Mouse (Mus musculus): Measurements from ENCODE around the gene Pigs. TPM values are rescaled to one million over a fixed set of nuclear protein-coding genes. Genes with fewer than 3 reads are reported as not detected.

Pigs gene
- total and polyA plus RNA-seq, 2 experiments from 2014 or later, result 31.2 to 39.7 TPM

DNA sequence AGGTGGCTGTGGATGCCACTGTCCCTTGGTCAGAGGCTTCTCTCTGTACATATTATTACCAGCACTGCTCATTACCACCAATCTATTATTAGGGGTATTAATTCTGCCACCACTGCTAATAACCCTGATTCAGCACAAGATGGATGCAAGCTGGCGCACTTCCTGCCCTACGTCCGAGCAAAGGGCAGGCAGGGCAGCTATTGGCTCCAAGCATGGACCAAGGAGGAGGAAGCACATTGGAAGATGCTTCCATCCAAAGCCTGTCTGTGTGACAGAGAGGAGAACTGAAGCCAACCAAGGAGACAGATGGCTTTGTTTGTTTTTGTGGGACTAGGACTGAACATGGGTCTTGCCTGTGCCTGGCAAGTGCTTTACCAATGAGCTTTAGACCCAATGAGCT, 52.8 kb downstream of the Pigs start:
- no peak overlapping the region for H3K9ac ChIP-seq (replicated peaks; ENCODE audit: low read depth, low read length)
- H3K27ac ChIP-seq (ENCODE audit: low read depth), result no peak overlapping the region
- DNase-seq (ENCODE audit: low spot score) (no peak), ATAC-seq (ENCODE audit: insufficient read depth, low read depth) (no peak)
- 78% methylated on average over 3 of the region's 3 CpGs for WGBS
- no peak overlapping the region for H3K4me2 ChIP-seq (ENCODE audit: low read depth, low read length)
- TF ChIP-seq EP300 (IDR thresholded peaks at IDR 0.05; ENCODE audit: low read depth) (no peak), CTCF (IDR thresholded peaks at IDR 0.05; ENCODE audit: low read depth) (no peak)
- no peak overlapping the region for H3K4me3 ChIP-seq (ENCODE audit: low read depth, low read length)
- H3K4me1 ChIP-seq (ENCODE audit: control insufficient read depth, insufficient read depth), result no peaks in the 10 kb centered on the region
- no peaks in the 10 kb centered on the region for H3K9me3 ChIP-seq (replicated peaks; ENCODE audit: control insufficient read depth, low read length)
- 0 out of 2 replicates have a peak, but pooled peaks cover 3% of the 10 kb centered on the region for H3K27me3 ChIP-seq (ENCODE audit: control insufficient read depth, insufficient read depth, low read length)
- H3K36me3 ChIP-seq (replicated peaks; ENCODE audit: control insufficient read depth, insufficient read depth, low read length), result no peaks in the 10 kb centered on the region

DNA sequence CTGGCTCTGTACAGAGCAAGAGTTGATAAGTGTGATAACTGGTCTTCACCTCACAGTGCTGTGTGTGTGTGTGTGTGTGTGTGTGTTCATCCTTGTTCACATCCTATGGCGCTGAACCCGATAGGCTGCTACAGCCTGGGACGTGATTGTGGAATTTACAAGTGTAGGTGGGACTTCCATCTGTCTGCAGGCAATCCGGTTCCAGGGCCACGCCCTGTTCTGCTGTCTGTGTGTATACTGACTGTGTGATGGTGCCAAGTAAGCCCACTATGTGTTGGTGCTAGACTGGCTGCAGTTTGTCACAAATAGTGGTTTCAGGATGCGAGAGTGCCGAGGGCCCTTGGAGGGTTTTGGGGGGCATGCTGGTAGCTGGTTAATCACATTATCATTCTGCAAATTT, 54.1 kb downstream of the Pigs start:
- WGBS, result 74% methylated on average over 7 of the region's 7 CpGs
- no peak overlapping the region for H3K9ac ChIP-seq (replicated peaks; ENCODE audit: low read depth, low read length)
- no peaks in the 10 kb centered on the region for H3K9me3 ChIP-seq (replicated peaks; ENCODE audit: control insufficient read depth, low read length)
- H3K36me3 ChIP-seq (replicated peaks; ENCODE audit: control insufficient read depth, insufficient read depth, low read length), result no peaks in the 10 kb centered on the region
- no peak overlapping the region for H3K4me3 ChIP-seq (ENCODE audit: low read depth, low read length)
- no peak overlapping the region for H3K4me2 ChIP-seq (ENCODE audit: low read depth, low read length)
- TF ChIP-seq CTCF (IDR thresholded peaks at IDR 0.05; ENCODE audit: low read depth) (no peak), EP300 (IDR thresholded peaks at IDR 0.05; ENCODE audit: low read depth) (no peak)
- DNase-seq (ENCODE audit: low spot score) (no peak), ATAC-seq (ENCODE audit: insufficient read depth, low read depth) (no peak)
- H3K27me3 ChIP-seq (ENCODE audit: control insufficient read depth, insufficient read depth, low read length), result 0 out of 2 replicates have a peak, but pooled peaks cover 3% of the 10 kb centered on the region
- no peak overlapping the region for H3K27ac ChIP-seq (ENCODE audit: low read depth)
- no peaks in the 10 kb centered on the region for H3K4me1 ChIP-seq (ENCODE audit: control insufficient read depth, insufficient read depth)

DNA sequence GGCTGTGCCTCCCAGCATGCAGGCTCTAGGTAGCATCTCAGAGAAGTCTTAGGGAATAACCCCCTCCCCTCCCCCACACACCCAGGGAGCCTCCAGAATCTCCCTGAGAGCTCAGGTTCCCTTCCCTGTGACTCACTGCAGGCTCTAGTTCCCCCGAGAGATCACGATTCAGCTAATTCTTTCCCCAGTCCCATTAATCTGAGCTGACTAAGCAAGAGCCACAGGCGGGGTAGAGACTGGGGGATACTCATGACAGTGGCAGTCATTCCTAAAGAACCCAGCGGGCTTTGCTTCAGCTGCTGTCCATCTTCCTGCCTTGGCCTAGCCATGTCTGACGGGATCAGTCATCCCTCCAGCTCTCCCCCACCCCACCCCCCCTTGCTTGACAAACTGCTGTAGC, 54.5 kb downstream of the Pigs start:
- 0 out of 2 replicates have a peak, but pooled peaks cover 3% of the 10 kb centered on the region for H3K27me3 ChIP-seq (ENCODE audit: control insufficient read depth, insufficient read depth, low read length)
- 35% methylated on average over 5 of the region's 5 CpGs for WGBS
- DNase-seq (ENCODE audit: low spot score), result no peak

DNA sequence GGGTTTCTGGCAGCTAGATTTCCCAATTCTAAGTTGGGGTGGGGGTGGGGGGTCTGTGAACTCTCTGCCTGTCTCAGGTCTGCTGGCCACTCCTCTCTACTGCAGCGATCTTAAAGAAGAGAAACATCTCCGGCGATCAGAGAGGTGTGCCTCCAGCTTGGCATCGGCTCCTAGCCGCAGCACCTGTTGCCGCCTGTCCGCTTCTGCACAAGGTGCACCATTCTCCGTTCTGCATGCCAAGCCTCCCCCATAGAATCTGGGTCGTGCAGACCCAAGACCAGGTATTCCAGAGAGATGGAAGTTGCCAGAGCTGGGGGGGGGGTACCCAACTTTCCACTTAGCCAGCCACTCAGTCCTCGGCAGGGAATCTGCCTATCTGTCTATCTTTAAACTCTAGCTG, 57.6 kb downstream of the Pigs start:
- DNase-seq (ENCODE audit: low spot score) (no peak), ATAC-seq (ENCODE audit: insufficient read depth, low read depth) (no peak)
- H3K4me1 ChIP-seq (ENCODE audit: control insufficient read depth, insufficient read depth), result no peaks in the 10 kb centered on the region
- H3K9me3 ChIP-seq (replicated peaks; ENCODE audit: control insufficient read depth, low read length), result no peaks in the 10 kb centered on the region
- H3K27me3 ChIP-seq (ENCODE audit: control insufficient read depth, insufficient read depth, low read length), result 0 out of 2 replicates have a peak, but pooled peaks cover 3% of the 10 kb centered on the region
- no peak overlapping the region for H3K27ac ChIP-seq (ENCODE audit: low read depth)
- WGBS, result 78% methylated on average over 10 of the region's 10 CpGs
- no peak for TF ChIP-seq EP300 (IDR thresholded peaks at IDR 0.05; ENCODE audit: low read depth)
- TF ChIP-seq CTCF (IDR thresholded peaks at IDR 0.05; ENCODE audit: low read depth), result no peak
- H3K36me3 ChIP-seq (replicated peaks; ENCODE audit: control insufficient read depth, insufficient read depth, low read length), result no peaks in the 10 kb centered on the region
- H3K9ac ChIP-seq (replicated peaks; ENCODE audit: low read depth, low read length), result no peak overlapping the region
- H3K4me3 ChIP-seq (ENCODE audit: low read depth, low read length), result no peak overlapping the region
- H3K4me2 ChIP-seq (ENCODE audit: low read depth, low read length), result no peak overlapping the region

More for the DNA sequence above, 54.5 kb downstream of the Pigs start:
- no peak for TF ChIP-seq CTCF (IDR thresholded peaks at IDR 0.05; ENCODE audit: low read depth)
- TF ChIP-seq EP300 (IDR thresholded peaks at IDR 0.05; ENCODE audit: low read depth), result no peak
- no peak overlapping the region for H3K27ac ChIP-seq (ENCODE audit: low read depth)
- H3K36me3 ChIP-seq (replicated peaks; ENCODE audit: control insufficient read depth, insufficient read depth, low read length), result no peaks in the 10 kb centered on the region
- H3K9ac ChIP-seq (replicated peaks; ENCODE audit: low read depth, low read length), result no peak overlapping the region
- H3K4me1 ChIP-seq (ENCODE audit: control insufficient read depth, insufficient read depth), result no peaks in the 10 kb centered on the region
- no peak for ATAC-seq (ENCODE audit: insufficient read depth, low read depth)
- H3K9me3 ChIP-seq (replicated peaks; ENCODE audit: control insufficient read depth, low read length), result no peaks in the 10 kb centered on the region
- H3K4me3 ChIP-seq (ENCODE audit: low read depth, low read length), result no peak overlapping the region
- H3K4me2 ChIP-seq (ENCODE audit: low read depth, low read length), result no peak overlapping the region

DNA sequence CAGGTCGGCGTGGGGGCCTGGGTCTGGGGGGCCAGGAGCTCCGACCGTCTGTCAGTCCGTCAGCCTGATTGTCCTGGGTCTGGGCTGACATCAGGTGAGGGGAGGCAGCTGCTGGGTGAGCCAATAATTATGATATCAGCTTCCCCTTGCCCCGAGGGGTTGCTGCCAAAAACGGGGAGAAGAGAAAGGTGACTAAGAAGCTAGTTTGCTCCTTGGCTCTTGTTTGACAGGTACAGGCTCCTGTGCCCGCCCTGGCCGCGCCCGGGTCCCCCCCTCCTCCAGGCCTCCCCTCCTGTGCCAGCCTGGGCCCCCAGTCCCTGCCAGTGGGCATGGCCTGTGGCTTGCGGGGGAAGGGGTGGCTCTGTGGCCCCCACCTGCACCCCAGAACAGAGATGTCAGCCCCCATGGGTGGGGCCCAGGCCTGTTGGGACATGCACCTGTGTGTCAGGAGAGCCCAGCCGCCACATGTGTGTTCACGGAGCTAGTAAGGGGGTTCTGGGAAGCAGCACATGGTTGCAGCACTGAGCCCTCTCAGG, 58.4 kb downstream of the Pigs start, which contains the start of gene Foxn1:
TSS of gene Foxn1 (minus strand) at position 51 of the 536 bp plus-strand sequence.
- WGBS, result 68% methylated on average over 14 of the region's 14 CpGs
- no peak for ATAC-seq (ENCODE audit: insufficient read depth, low read depth)
- no peak for DNase-seq (ENCODE audit: low spot score)
- H3K4me3 ChIP-seq (ENCODE audit: low read depth, low read length), result no peak within 1 kb of the TSS
- no peaks in the 10 kb centered on the region for H3K36me3 ChIP-seq (replicated peaks; ENCODE audit: control insufficient read depth, insufficient read depth, low read length)
- H3K27me3 ChIP-seq (ENCODE audit: control insufficient read depth, insufficient read depth, low read length), result 0 out of 2 replicates have a peak, but pooled peaks cover 3% of the 10 kb centered on the region
- H3K4me1 ChIP-seq (ENCODE audit: control insufficient read depth, insufficient read depth), result no peaks in the 10 kb centered on the region
- no peak within 1 kb of the TSS for H3K4me2 ChIP-seq (ENCODE audit: low read depth, low read length)
- TF ChIP-seq CTCF (IDR thresholded peaks at IDR 0.05; ENCODE audit: low read depth), result no peak
- no peak for TF ChIP-seq EP300 (IDR thresholded peaks at IDR 0.05; ENCODE audit: low read depth)
- H3K27ac ChIP-seq (ENCODE audit: low read depth), result no peak within 1 kb of the TSS
- H3K9me3 ChIP-seq (replicated peaks; ENCODE audit: control insufficient read depth, low read length), result no peaks in the 10 kb centered on the region
- H3K9ac ChIP-seq (replicated peaks; ENCODE audit: low read depth, low read length), result no peak within 1 kb of the TSS

Other genes starting within 250 kb of the Pigs start
- 33.5 and 40.8 TPM in 2 replicates for gene Eral1, start 248.0 kb upstream of the Pigs start, total RNA-seq (2014; rRNA removed; ENCODE audit: low replicate concordance)
- gene Eral1, start 248.0 kb upstream of the Pigs start, polyA plus RNA-seq (2015; fragmentation: Nextera tagmentation; extraction: Ambion mirVana), result 19.7 TPM in 2 replicates
- 10.8 and 24.6 TPM in 2 replicates for gene Fam222b, start 233.8 kb upstream of the Pigs start, total RNA-seq (2014; rRNA removed; ENCODE audit: low replicate concordance)
- 11.1 TPM in 2 replicates for gene Fam222b, start 233.8 kb upstream of the Pigs start, polyA plus RNA-seq (2015; fragmentation: Nextera tagmentation; extraction: Ambion mirVana)
- gene Traf4, start 162.8 kb upstream of the Pigs start, total RNA-seq (2014; rRNA removed; ENCODE audit: low replicate concordance), result 25.1 and 42.6 TPM in 2 replicates
- gene Traf4, start 162.8 kb upstream of the Pigs start, polyA plus RNA-seq (2015; fragmentation: Nextera tagmentation; extraction: Ambion mirVana), result 21.2 and 22.9 TPM in 2 replicates
- 24.6 and 27.2 TPM in 2 replicates for gene Nek8, start 151.7 kb upstream of the Pigs start, total RNA-seq (2014; rRNA removed; ENCODE audit: low replicate concordance)
- 8.1 and 9.1 TPM in 2 replicates for gene Nek8, start 151.7 kb upstream of the Pigs start, polyA plus RNA-seq (2015; fragmentation: Nextera tagmentation; extraction: Ambion mirVana)
- gene Tlcd1, start 151.7 kb upstream of the Pigs start, total RNA-seq (2014; rRNA removed; ENCODE audit: low replicate concordance), result 19.9 and 24.1 TPM in 2 replicates
- 15.1 and 16.8 TPM in 2 replicates for gene Tlcd1, start 151.7 kb upstream of the Pigs start, polyA plus RNA-seq (2015; fragmentation: Nextera tagmentation; extraction: Ambion mirVana)
- 473 and 508 TPM in 2 replicates for gene Rpl23a, start 144.8 kb upstream of the Pigs start, total RNA-seq (2014; rRNA removed; ENCODE audit: low replicate concordance)
- 719 and 776 TPM in 2 replicates for gene Rpl23a, start 144.8 kb upstream of the Pigs start, polyA plus RNA-seq (2015; fragmentation: Nextera tagmentation; extraction: Ambion mirVana)
- gene Rab34, start 140.0 kb upstream of the Pigs start, total RNA-seq (2014; rRNA removed; ENCODE audit: low replicate concordance), result 55.1 and 57.5 TPM in 2 replicates
- 37.1 and 39.7 TPM in 2 replicates for gene Rab34, start 140.0 kb upstream of the Pigs start, polyA plus RNA-seq (2015; fragmentation: Nextera tagmentation; extraction: Ambion mirVana)
- not detected in 2 replicates for gene Proca1, start 135.0 kb upstream of the Pigs start, total RNA-seq (2014; rRNA removed; ENCODE audit: low replicate concordance)
- 2.1 and 3.2 TPM in 2 replicates for gene Proca1, start 135.0 kb upstream of the Pigs start, polyA plus RNA-seq (2015; fragmentation: Nextera tagmentation; extraction: Ambion mirVana)
- 62.5 and 101 TPM in 2 replicates for gene Sdf2, start 82.7 kb upstream of the Pigs start, total RNA-seq (2014; rRNA removed; ENCODE audit: low replicate concordance)
- 58.9 and 64.3 TPM in 2 replicates for gene Sdf2, start 82.7 kb upstream of the Pigs start, polyA plus RNA-seq (2015; fragmentation: Nextera tagmentation; extraction: Ambion mirVana)
- gene Supt6, start 82.4 kb upstream of the Pigs start, total RNA-seq (2014; rRNA removed; ENCODE audit: low replicate concordance), result 12.1 and 17.0 TPM in 2 replicates
- gene Supt6, start 82.4 kb upstream of the Pigs start, polyA plus RNA-seq (2015; fragmentation: Nextera tagmentation; extraction: Ambion mirVana), result 6.9 and 7.6 TPM in 2 replicates
- 105 and 108 TPM in 2 replicates for gene 2610507B11Rik, start 66.7 kb upstream of the Pigs start, total RNA-seq (2014; rRNA removed; ENCODE audit: low replicate concordance)
- 86.4 and 91.2 TPM in 2 replicates for gene 2610507B11Rik, start 66.7 kb upstream of the Pigs start, polyA plus RNA-seq (2015; fragmentation: Nextera tagmentation; extraction: Ambion mirVana)
- 0.19 TPM in 1 of 2 replicates, not detected in the other for gene BC030499, start 37.6 kb upstream of the Pigs start, total RNA-seq (2014; rRNA removed; ENCODE audit: low replicate concordance)
- 0.18 and 0.22 TPM in 2 replicates for gene BC030499, start 37.6 kb upstream of the Pigs start, polyA plus RNA-seq (2015; fragmentation: Nextera tagmentation; extraction: Ambion mirVana)
- 16.8 and 23.4 TPM in 2 replicates for gene Spag5, start 26.9 kb upstream of the Pigs start, total RNA-seq (2014; rRNA removed; ENCODE audit: low replicate concordance)
- gene Spag5, start 26.9 kb upstream of the Pigs start, polyA plus RNA-seq (2015; fragmentation: Nextera tagmentation; extraction: Ambion mirVana), result 5.5 and 6.8 TPM in 2 replicates
- gene Aldoc, start 5.4 kb upstream of the Pigs start, total RNA-seq (2014; rRNA removed; ENCODE audit: low replicate concordance), result 32.5 and 50.7 TPM in 2 replicates
- 15.1 and 15.2 TPM in 2 replicates for gene Aldoc, start 5.4 kb upstream of the Pigs start, polyA plus RNA-seq (2015; fragmentation: Nextera tagmentation; extraction: Ambion mirVana)
- gene Unc119, start 15.1 kb downstream of the Pigs start, total RNA-seq (2014; rRNA removed; ENCODE audit: low replicate concordance), result 52.9 and 57.3 TPM in 2 replicates
- 20.9 and 24.8 TPM in 2 replicates for gene Unc119, start 15.1 kb downstream of the Pigs start, polyA plus RNA-seq (2015; fragmentation: Nextera tagmentation; extraction: Ambion mirVana)
- gene Foxn1, start 58.1 kb downstream of the Pigs start, total RNA-seq (2014; rRNA removed; ENCODE audit: low replicate concordance), result not detected in 2 replicates
- gene Foxn1, start 58.1 kb downstream of the Pigs start, polyA plus RNA-seq (2015; fragmentation: Nextera tagmentation; extraction: Ambion mirVana), result not detected in 2 replicates
- 0.54 TPM in 1 of 2 replicates, not detected in the other for gene Slc13a2, start 93.8 kb downstream of the Pigs start, total RNA-seq (2014; rRNA removed; ENCODE audit: low replicate concordance)
- gene Slc13a2, start 93.8 kb downstream of the Pigs start, polyA plus RNA-seq (2015; fragmentation: Nextera tagmentation; extraction: Ambion mirVana), result 0.10 TPM in 1 of 2 replicates, not detected in the other
- gene Slc46a1, start 137.3 kb downstream of the Pigs start, total RNA-seq (2014; rRNA removed; ENCODE audit: low replicate concordance), result 3.7 and 8.4 TPM in 2 replicates
- 4.5 TPM in 2 replicates for gene Slc46a1, start 137.3 kb downstream of the Pigs start, polyA plus RNA-seq (2015; fragmentation: Nextera tagmentation; extraction: Ambion mirVana)
- gene Sarm1, start 169.3 kb downstream of the Pigs start, total RNA-seq (2014; rRNA removed; ENCODE audit: low replicate concordance), result not detected in 2 replicates
- gene Sarm1, start 169.3 kb downstream of the Pigs start, polyA plus RNA-seq (2015; fragmentation: Nextera tagmentation; extraction: Ambion mirVana), result not detected in 2 replicates
- gene Vtn, start 170.7 kb downstream of the Pigs start, total RNA-seq (2014; rRNA removed; ENCODE audit: low replicate concordance), result 0.73 and 2.3 TPM in 2 replicates
- gene Vtn, start 170.7 kb downstream of the Pigs start, polyA plus RNA-seq (2015; fragmentation: Nextera tagmentation; extraction: Ambion mirVana), result 2.7 and 4.0 TPM in 2 replicates
- gene Sebox, start 175.0 kb downstream of the Pigs start, total RNA-seq (2014; rRNA removed; ENCODE audit: low replicate concordance), result not detected in 2 replicates
- gene Sebox, start 175.0 kb downstream of the Pigs start, polyA plus RNA-seq (2015; fragmentation: Nextera tagmentation; extraction: Ambion mirVana), result not detected in 2 replicates
- 13.1 and 29.9 TPM in 2 replicates for gene Tmem199, start 183.8 kb downstream of the Pigs start, total RNA-seq (2014; rRNA removed; ENCODE audit: low replicate concordance)
- gene Tmem199, start 183.8 kb downstream of the Pigs start, polyA plus RNA-seq (2015; fragmentation: Nextera tagmentation; extraction: Ambion mirVana), result 35.0 and 36.4 TPM in 2 replicates
- 225 and 247 TPM in 2 replicates for gene Poldip2, start 183.8 kb downstream of the Pigs start, total RNA-seq (2014; rRNA removed; ENCODE audit: low replicate concordance)
- gene Poldip2, start 183.8 kb downstream of the Pigs start, polyA plus RNA-seq (2015; fragmentation: Nextera tagmentation; extraction: Ambion mirVana), result 209 and 214 TPM in 2 replicates
- 49.7 and 52.1 TPM in 2 replicates for gene Tnfaip1, start 207.9 kb downstream of the Pigs start, total RNA-seq (2014; rRNA removed; ENCODE audit: low replicate concordance)
- 48.7 and 50.0 TPM in 2 replicates for gene Tnfaip1, start 207.9 kb downstream of the Pigs start, polyA plus RNA-seq (2015; fragmentation: Nextera tagmentation; extraction: Ambion mirVana)
- 90.8 and 148 TPM in 2 replicates for gene Ift20, start 207.9 kb downstream of the Pigs start, total RNA-seq (2014; rRNA removed; ENCODE audit: low replicate concordance)
- 111 and 114 TPM in 2 replicates for gene Ift20, start 207.9 kb downstream of the Pigs start, polyA plus RNA-seq (2015; fragmentation: Nextera tagmentation; extraction: Ambion mirVana)
- 41.5 and 57.2 TPM in 2 replicates for gene Tmem97, start 222.4 kb downstream of the Pigs start, total RNA-seq (2014; rRNA removed; ENCODE audit: low replicate concordance)
- gene Tmem97, start 222.4 kb downstream of the Pigs start, polyA plus RNA-seq (2015; fragmentation: Nextera tagmentation; extraction: Ambion mirVana), result 37.5 and 39.4 TPM in 2 replicates

All from heart, postnatal 0 days (tissue).